Mouse (Mus musculus): ENCODE measurements around the gene Ccdc14. TPM values are rescaled to one million over a fixed set of nuclear protein-coding genes. Genes with fewer than 3 reads are reported as not detected.

The Ccdc14 gene
- polyA plus RNA-seq, 1 experiment from 2014 or later: 8.6 TPM

Other genes starting within 250 kb of the Ccdc14 start
- gene Kalrn, start 117.1 kb upstream of the Ccdc14 start, polyA plus RNA-seq (2016; fragmentation: Nextera tagmentation; extraction: Ambion mirVana): 12.0 and 13.1 TPM in 2 replicates
- 0.24 TPM in 1 of 2 replicates, not detected in the other for gene Ropn1, start 40.7 kb upstream of the Ccdc14 start, polyA plus RNA-seq (2016; fragmentation: Nextera tagmentation; extraction: Ambion mirVana)
- 4.7 and 5.6 TPM in 2 replicates for gene Mylk, start 54.6 kb downstream of the Ccdc14 start, polyA plus RNA-seq (2016; fragmentation: Nextera tagmentation; extraction: Ambion mirVana)